Mouse (Mus musculus): Measurements from ENCODE around the gene Khdrbs1. TPM values are rescaled to one million over a fixed set of nuclear protein-coding genes. Genes with fewer than 3 reads are reported as not detected.
A peak's percentile ranks its signal among the peaks of the same experiment; 100 is the strongest.
"Not testable (repeated sequence)": the region's sequence is repeated elsewhere in the genome, so short reads cannot be mapped to it uniquely, and the experiment has no call there.

The Khdrbs1 gene
- total and polyA plus RNA-seq, 3 experiments, result 58.6 to 125 (median 67.4) TPM

DNA sequence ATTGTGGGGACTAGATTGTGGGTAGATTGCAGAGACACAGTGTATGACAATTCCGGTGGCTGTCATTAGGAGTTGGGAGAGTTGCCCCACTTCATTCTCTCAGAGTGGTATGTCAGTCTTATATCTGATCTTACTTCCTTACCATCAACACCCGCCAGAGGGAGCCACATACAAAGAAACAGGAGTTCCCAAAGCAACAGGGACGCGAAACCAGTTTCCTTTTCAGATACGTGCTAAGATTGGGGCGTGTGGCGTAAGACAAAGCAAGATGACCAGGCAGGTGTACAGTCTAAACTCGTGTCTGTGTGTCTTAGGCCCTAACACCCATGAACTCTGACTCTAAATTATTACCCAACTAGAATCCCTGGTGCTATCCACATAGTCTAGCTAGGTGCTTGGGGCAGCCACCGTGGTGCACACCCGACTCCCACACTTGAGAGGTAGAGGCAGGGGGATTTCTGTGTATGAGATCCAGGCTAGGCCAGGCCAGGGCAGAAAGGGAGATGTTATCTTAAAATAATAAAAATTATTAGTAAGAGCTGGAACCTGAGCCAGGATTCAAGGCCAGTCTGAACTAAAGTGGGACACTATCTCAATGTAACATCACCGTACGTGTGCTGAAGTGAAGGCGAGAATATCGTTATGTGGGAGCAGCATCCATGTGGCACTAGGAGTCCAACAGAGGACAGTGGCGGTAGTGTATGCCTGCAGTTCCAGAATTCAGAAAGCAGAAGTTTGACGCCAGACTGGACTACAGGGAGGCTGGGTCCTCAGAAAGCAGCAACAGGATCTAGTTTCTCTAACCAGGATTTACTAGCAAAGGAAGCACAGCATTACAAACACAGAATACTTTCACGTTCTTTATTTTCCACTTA, 40.4 kb downstream of the Khdrbs1 start:
- H3K4me1 ChIP-seq (ENCODE audit: control insufficient read depth in 1 of 2, insufficient read depth in 2 of 2), result peaks cover 5 to 24% of the 10 kb centered on the region in 2 experiments
- H3K79me2 ChIP-seq (replicated peaks; ENCODE audit: control insufficient read depth, extremely low read depth, insufficient read depth, poor library complexity, severe bottlenecking), result no peaks in the 10 kb centered on the region
- H3K9me3 ChIP-seq (replicated peaks; ENCODE audit: low read length), result no peaks in the 10 kb centered on the region
- no peak overlapping the region for H3K27ac ChIP-seq (ENCODE audit: insufficient read depth, low read depth)
- TF ChIP-seq SIN3A (IDR thresholded peaks at IDR 0.05; ENCODE audit: low read length) (peak; percentile 97), KAT2A (IDR thresholded peaks at IDR 0.05; ENCODE audit: insufficient replicate concordance, low read length) (no peak), ZC3H11A (IDR thresholded peaks at IDR 0.05; ENCODE audit: low read depth, low read length) (no peak), IRF4 (IDR thresholded peaks at IDR 0.05; ENCODE audit: low read depth, low read length) (peak; percentile 94), RAD21 (IDR thresholded peaks at IDR 0.05; ENCODE audit: low read depth, low read length) (peak; percentile 90), EP300 (IDR thresholded peaks at IDR 0.05; ENCODE audit: low read length) (no peak), MXI1 (IDR thresholded peaks at IDR 0.05; ENCODE audit: low read depth, low read length) (peak; percentile 97), MEF2A (IDR thresholded peaks at IDR 0.05; ENCODE audit: borderline replicate concordance, low read depth, low read length) (0 out of 2 replicates have a peak, but pooled peaks have one; percentile 21), SMC3 (IDR thresholded peaks at IDR 0.05; ENCODE audit: low read depth, low read length) (peak; percentile 79), TBP (conservative IDR thresholded peaks at IDR 0.05; ENCODE audit: low read depth, low read length) (no peak), POLR2AphosphoS2 (IDR thresholded peaks at IDR 0.05; ENCODE audit: low read depth, low read length) (peak; percentile 85), NELFE (IDR thresholded peaks at IDR 0.05; ENCODE audit: low read depth, low read length) (no peak), MAFK (IDR thresholded peaks at IDR 0.05; ENCODE audit: insufficient replicate concordance, low read length) (no peak), NRF1 (IDR thresholded peaks at IDR 0.05; ENCODE audit: low read depth, low read length) (no peak), CHD2 (IDR thresholded peaks at IDR 0.05; ENCODE audit: low read length) (no peak), TCF12 (IDR thresholded peaks at IDR 0.05; ENCODE audit: low read depth, low read length) (no peak), CTCF (conservative IDR thresholded peaks at IDR 0.05 in 1 of 2, IDR thresholded peaks at IDR 0.05 in 1 of 2; ENCODE audit: low read depth in 2 of 2, low read length in 2 of 2) (peak; percentile 61 to 90), ZMIZ1 (IDR thresholded peaks at IDR 0.05; ENCODE audit: low read depth, low read length) (0 out of 2 replicates have a peak, but pooled peaks have one; percentile 48), JUN (IDR thresholded peaks at IDR 0.05; ENCODE audit: insufficient read depth, low read depth, low read length) (no peak), ELF1 (IDR thresholded peaks at IDR 0.05; ENCODE audit: low read depth, low read length) (peak; percentile 60; the same call in 1 of the 2 replicates), BHLHE40 (IDR thresholded peaks at IDR 0.05; ENCODE audit: low read depth, low read length) (0 out of 2 replicates have a peak, but pooled peaks have one; percentile 31), HCFC1 (IDR thresholded peaks at IDR 0.05; ENCODE audit: low read depth, low read length) (peak; percentile 26; the same call in 1 of the 2 replicates), MAX (IDR thresholded peaks at IDR 0.05; ENCODE audit: low read length) (no peak; the same call in 1 of the 2 replicates), MYC (IDR thresholded peaks at IDR 0.05; ENCODE audit: low read depth, low read length) (0 out of 2 replicates have a peak, but pooled peaks have one; percentile 58), MAZ (IDR thresholded peaks at IDR 0.05; ENCODE audit: low read depth, low read length) (no peak), CHD1 (IDR thresholded peaks at IDR 0.05; ENCODE audit: low read depth, low read length) (no peak)
- H3K4me3 ChIP-seq (replicated peaks in 1 of 3; ENCODE audit: low read depth in 2 of 3, low read length in 2 of 3, poor library complexity in 1 of 3), result no peak overlapping the region
- peak; percentile 90 for DNase-seq (ENCODE audit: extremely low read depth)
- no peak overlapping the region; the same call in 1 of the 2 replicates for H3K4me2 ChIP-seq (ENCODE audit: insufficient read depth, low read depth, poor library complexity, severe bottlenecking)
- no peak overlapping the region for H3K9ac ChIP-seq (ENCODE audit: insufficient read depth, low read depth)
- H3K27me3 ChIP-seq (replicated peaks), result no peaks in the 10 kb centered on the region
- peaks cover 22 to 57% of the 10 kb centered on the region in 2 experiments for H3K36me3 ChIP-seq (replicated peaks in 1 of 2; ENCODE audit: control insufficient read depth in 1 of 2, insufficient read depth in 1 of 2, low read length in 1 of 2)
- in situ Hi-C loops (cut with MboI; ENCODE audit: low pct_ligation_motif_present, low pct_unique_long_range_greater_than_20kb, low sequenced_read_pairs) (loop anchor here (5.0 to 25.0 kb wide), 3 partner anchors 71 to 386 kb away; no protein-coding TSS in a partner anchor), dilution Hi-C loops (cut with MboI; ENCODE audit: extremely low pct_ligation_motif_present, extremely low pct_unique_long_range_greater_than_20kb, low sequenced_read_pairs) (no loop called here)

DNA sequence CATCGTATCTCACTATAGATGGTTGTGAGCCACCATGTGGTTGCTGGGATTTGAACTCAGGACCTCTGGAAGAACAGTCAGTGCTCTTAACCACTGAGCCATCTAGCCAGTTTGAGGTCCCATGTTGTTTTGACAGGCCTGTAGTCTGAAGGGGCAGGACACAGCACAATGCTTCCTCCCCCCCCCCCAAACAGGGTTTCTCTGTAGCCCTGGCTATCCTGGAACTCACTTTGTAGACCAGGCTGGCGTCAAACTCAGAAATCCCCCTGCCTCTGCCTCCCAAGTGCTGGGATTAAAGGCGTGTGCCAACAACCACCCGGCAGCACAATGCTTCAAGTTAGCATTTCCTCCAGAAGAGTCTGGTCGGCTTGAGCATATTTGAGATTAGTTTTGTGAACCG, 41.4 kb downstream of the Khdrbs1 start:
- H3K4me1 ChIP-seq (ENCODE audit: control insufficient read depth in 1 of 2, insufficient read depth in 2 of 2), result peaks cover 5 to 27% of the 10 kb centered on the region in 2 experiments
- H3K9me3 ChIP-seq (replicated peaks; ENCODE audit: low read length); H3K9ac ChIP-seq (ENCODE audit: insufficient read depth, low read depth); H3K27ac ChIP-seq (ENCODE audit: insufficient read depth, low read depth); H3K4me3 ChIP-seq (replicated peaks in 1 of 3; ENCODE audit: low read depth in 2 of 3, low read length in 2 of 3, poor library complexity in 1 of 3); H3K79me2 ChIP-seq (replicated peaks; ENCODE audit: control insufficient read depth, extremely low read depth, insufficient read depth, poor library complexity, severe bottlenecking); DNase-seq (ENCODE audit: extremely low read depth); H3K4me2 ChIP-seq (ENCODE audit: insufficient read depth, low read depth, poor library complexity, severe bottlenecking); H3K27me3 ChIP-seq (replicated peaks); dilution Hi-C loops (cut with MboI; ENCODE audit: extremely low pct_ligation_motif_present, extremely low pct_unique_long_range_greater_than_20kb, low sequenced_read_pairs): not testable (repeated sequence)
- peaks cover 17 to 46% of the 10 kb centered on the region in 2 experiments for H3K36me3 ChIP-seq (replicated peaks in 1 of 2; ENCODE audit: control insufficient read depth in 1 of 2, insufficient read depth in 1 of 2, low read length in 1 of 2)
- in situ Hi-C loops (cut with MboI; ENCODE audit: low pct_ligation_motif_present, low pct_unique_long_range_greater_than_20kb, low sequenced_read_pairs), result loop anchor here (5.0 to 25.0 kb wide), 3 partner anchors 72 to 387 kb away; no protein-coding TSS in a partner anchor

All from CH12.LX (cell line).